Mouse (Mus musculus): ENCODE measurements around the gene Abhd14a. TPM values are rescaled to one million over a fixed set of nuclear protein-coding genes. Genes with fewer than 3 reads are reported as not detected.
"Not testable (repeated sequence)": the region's sequence is repeated elsewhere in the genome, so short reads cannot be mapped to it uniquely, and the experiment has no call there.

Gene Abhd14a
- 10 to 100 TPM; 17.5 to 20.6 (median 19.5) TPM for total RNA-seq (2022)

DNA sequence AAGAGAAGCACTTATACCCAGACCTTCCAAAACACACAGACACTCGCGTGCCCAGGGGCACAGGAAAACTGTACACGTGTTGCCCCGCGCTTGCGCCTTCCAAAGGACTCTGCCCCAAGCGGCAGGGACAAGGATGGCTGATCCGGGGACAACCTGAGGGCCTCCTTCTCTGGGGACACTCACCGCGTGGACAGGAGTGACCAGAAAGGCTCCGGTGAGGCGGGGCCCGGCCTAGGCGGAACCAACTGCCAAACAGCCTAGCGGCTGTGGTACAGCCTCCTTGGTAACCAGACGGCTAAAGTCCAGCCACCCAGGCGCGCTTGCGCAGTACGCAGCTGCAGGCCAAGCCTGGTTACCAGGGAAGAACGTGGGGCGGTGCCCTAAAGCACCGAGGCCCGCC, at the start of gene Abhd14a, which contains the start of gene Abhd14b:
TSS of gene Abhd14a (minus strand) at position 331 of the 400 bp plus-strand sequence.
TSS of gene Abhd14b (plus strand) at position 112 of the 400 bp plus-strand sequence.
- DNase-seq (ENCODE audit: low spot score): peak; percentile 95

DNA sequence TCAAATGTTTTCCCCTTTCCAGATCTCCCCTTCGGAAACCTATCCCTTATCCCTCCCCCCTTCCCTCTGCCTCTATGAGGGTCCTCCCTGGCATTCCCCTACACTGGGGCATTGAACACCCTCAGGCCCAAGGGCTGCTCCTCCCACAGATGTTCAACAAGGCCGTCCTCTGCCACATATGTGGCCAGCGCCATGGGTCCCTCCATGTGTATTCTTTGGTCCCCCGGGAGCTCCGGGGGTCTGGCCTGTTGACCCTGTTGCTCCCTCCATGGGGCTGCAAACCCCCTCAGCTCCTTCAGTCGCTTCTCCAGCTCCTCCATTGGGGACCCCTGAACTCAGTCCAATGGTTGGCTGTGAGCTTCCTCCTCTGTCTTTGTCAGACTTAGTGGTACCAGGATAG, 40.1 kb upstream of the Abhd14a start:
- DNase-seq (ENCODE audit: low spot score): not testable (repeated sequence)

DNA sequence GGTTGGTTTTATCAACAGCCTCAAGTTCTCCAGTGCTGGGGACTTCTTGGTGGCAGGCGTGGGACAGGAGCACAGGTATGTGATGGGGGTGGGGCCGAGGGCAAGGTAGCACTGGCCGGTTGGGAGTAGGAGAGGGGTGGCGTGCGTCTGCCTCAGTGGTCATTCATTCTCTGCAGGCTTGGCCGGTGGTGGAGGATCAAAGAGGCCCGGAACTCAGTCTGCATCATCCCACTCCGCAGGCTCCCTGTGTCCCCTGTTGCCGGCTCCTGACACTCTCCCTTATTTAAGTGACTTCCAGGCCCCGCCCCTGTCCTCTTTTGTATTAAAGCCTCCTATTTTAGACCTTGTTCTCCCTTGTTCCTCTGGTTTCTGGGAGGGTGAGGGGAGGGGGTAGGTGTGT, 37.6 kb upstream of the Abhd14a start:
- no peak for DNase-seq (ENCODE audit: low spot score)

DNA sequence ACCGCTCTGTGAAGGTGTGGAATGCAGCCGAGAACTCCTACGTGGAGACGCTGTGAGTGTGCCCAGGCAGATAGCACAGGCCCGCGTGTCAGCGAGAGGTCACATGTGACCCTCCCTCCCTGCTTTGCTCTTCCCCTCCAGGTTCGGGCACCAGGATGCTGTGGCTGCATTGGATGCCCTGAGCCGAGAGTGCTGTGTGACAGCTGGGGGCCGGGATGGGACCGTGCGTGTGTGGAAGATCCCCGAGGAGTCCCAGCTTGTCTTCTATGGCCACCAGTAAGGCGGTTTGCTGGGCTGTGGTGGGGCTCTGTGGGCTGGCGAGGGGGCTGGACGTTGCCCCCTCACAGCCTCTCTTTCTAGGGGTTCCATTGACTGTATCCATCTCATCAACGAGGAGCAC, 36.1 kb upstream of the Abhd14a start:
- DNase-seq (ENCODE audit: low spot score): no peak

DNA sequence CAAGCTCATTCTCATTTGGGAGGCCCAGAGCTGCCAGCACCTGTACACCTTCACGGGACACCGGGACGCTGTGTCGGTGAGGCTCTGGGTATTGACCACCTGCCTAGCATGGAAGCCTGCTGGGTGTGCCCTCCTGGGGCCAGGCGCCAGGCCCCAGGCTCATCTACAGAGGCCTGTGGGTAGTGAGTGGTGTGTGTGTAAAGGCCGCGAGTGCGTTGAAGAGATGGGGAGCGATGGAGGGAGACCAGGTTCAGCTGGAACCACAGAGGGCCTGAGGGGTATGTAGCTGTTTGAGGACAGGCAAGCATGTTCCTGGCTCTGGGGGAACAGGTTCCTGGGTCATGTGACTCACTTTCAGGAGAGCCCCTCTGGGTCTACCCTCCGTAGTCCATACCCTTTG, 35.7 kb upstream of the Abhd14a start:
- no peak for DNase-seq (ENCODE audit: low spot score)

DNA sequence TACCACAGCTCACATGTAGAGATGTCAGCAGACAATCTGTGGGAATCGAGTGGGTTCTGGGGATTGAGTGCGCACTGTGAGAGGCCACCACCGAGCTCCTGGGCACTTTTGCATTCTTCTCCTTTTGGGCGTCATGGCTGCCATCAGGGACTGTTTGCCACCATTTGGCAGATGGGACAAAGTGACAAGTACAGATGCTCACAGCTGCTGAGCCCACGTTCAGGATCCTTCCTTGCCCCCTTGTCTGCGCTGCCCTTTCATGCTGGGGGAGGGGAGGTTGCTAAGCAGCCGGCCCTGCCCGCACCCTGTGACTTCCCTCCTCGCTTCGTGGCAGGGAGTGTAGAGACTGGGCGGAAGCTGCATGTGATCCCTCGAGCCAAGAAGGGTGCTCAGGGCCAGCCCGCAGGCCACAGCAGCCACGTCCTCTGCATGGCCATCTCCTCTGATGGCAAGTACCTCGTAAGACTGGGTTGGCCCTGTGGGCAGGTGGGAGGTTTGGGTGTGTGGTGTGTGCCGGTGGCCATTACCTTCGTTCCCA, 35.2 kb upstream of the Abhd14a start:
- DNase-seq (ENCODE audit: low spot score): no peak

DNA sequence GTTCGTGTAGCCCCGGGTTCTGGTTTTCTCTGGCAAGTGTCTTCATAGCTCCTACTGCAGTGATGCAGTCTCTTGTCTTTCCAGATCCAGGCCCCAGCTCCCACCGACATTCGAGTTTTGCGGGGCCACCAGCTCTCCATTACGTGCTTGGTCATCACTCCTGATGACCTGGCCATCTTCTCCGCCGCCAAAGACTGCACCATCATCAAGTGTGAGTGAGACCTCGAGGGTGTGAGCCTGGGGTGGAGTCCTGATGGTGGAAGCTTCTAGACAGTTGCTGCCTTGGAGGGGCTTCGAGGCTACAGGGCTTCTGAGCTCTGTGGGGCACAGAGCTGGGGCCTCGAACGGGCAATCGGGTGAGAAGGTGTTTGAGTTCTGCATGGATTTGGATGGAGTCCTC, 34.2 kb upstream of the Abhd14a start:
- DNase-seq (ENCODE audit: low spot score): no peak

DNA sequence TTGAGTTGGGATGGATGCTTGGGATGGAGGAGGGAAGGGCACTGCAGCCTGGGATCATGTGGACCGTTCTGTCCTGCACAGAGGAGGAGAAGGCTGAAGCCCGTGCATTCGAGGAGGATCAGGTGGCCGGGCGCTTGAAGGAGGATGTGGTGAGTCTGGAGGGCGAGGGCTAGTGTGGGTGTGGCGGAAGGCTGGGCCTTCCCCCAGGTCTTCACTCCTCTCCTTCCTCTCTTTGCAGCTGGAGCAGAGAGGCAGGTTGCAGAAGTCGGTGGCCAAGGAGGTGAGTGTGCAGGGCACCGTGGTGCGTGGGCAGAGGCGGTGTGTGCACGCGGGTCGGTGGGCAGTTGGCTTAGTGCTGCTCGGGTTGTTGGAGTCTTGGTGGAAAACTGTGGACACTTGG, 33.6 kb upstream of the Abhd14a start:
- no peak for DNase-seq (ENCODE audit: low spot score)

DNA sequence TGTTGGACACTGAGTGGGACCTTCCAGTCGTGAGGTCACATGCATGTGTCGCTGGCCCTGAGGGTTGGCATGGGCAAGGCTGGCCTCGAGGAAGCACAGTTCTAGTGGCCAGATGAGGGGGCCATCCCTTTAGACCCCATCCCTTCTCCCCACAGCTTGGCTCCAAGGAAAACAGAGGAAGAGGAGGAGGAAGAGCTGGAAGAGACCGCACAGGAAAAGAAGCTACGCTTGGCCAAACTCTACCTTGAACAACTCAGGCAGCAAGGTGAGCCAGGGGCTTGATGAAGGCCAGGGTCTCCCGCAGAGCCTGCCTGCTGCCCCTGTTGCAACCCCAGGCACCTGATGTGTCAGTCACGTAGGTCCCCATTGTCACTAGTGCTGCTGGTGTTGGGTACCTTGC, 33.1 kb upstream of the Abhd14a start:
- DNase-seq (ENCODE audit: low spot score): no peak

DNA sequence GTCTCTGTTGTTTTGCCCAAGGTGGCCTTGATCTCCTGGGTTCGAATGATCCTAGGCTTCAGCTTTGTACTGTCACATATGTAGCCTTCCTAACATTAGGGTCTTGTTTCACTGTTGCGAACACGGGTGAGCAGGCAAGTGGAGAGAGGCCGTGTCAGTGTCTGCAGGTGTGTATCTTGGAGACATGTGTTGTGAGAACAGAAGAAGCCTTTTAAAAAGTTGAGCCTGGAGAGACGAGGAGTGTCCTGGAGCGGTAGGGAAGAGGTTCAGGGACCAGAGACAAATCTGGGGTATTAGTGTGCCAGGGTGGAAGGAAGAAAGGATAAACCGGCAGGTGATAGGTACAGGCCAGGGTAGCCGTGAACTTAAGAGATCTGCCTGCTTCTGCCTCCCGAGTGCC, 30.6 kb upstream of the Abhd14a start:
- DNase-seq (ENCODE audit: low spot score): no peak

DNA sequence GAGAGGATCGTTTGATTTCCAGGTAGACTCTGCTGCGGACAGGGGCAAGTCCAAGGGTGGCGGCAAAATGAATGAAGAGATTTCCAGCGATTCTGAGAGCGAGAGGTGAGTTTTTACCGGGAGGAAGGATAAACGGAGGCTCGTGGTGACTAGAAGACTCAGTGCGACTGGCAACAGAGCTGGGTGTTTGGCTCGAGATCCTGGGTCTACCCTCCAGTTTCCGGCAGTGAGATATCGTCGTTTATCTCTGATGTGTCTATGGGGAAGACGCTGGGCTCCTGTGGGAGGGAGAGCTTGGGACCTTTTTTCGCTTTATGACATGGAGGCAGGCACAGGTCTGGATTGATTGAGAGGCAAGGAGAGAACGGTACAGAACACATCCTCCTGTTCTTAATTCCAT, 30.2 kb upstream of the Abhd14a start:
- no peak for DNase-seq (ENCODE audit: low spot score)

DNA sequence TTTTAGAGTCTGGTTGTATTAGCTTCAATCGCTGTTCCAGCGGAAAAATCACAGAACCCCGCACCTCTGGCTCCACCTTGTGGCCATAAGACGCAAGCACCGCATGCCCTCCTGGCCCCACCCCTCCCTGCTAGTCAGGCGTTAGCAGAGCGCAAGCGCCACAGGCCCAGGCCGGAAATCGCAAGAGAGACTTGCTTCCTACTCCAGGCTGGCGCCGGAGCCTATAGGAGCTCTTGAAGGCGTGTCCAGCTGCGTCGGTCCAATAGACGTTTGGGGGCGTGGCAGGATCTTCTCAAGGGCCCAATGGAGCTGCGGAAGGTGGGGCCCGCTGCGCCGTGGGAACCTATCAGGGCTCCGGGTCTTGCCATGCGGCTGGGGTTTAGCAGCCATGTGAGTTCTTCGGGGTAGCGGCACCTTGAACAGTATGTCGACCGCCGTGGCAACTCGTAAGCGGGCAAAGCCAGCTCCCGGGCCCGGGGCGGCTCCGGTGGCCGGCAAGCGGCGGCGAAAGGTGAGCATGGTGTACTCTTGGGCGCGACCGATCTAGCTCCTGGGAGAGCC, 29.5 kb upstream of the Abhd14a start, which contains the start of gene Parp3:
TSS of gene Parp3 (minus strand) at position 26 of the 561 bp plus-strand sequence.
- peak; percentile 100 for DNase-seq (ENCODE audit: low spot score)

DNA sequence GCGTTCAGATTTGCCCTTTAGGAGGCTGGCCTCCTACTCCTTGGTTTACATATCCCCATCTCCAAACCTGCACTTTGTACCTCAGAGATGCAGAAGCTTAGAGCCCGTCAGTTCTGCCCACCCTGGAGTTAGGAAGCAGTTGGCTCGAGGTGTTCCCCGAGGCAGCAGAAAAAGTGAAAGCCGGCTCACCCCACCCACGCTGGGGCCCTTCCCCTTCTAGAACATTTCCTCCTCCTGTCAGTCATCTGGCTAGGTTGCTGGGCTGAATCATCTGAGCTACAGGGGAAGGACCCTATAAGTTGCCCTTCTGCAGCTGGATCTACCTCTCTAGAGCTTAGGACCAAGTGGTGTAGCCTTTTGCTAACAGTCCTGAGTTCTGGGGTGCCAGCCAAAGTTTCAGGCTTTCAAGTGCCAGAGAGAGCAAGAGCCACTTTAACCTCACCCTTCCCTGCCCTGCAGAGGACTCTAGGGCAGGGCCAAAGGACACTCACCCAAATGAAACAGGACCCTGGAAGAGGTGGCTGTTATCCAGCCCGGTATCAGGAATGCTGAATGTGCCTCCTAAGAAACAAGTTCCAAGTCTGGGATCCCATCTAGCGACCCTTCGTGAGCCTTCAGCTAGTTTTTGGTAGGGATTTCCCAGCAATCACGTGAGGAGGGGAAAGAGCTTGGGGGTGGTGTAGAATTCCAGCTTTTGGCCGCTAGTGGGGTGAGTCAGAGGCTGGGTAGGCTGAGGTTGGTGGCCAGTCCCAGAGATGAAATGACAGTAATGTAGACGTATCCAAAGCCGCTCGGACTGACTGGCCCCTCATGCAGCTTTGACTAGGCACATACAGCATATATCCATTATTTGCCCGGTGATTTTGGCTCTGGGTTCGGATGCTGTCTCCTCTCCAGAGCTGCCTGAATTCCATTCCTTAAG, 28.8 kb upstream of the Abhd14a start:
- peak; percentile 81 for DNase-seq (ENCODE audit: low spot score)

DNA sequence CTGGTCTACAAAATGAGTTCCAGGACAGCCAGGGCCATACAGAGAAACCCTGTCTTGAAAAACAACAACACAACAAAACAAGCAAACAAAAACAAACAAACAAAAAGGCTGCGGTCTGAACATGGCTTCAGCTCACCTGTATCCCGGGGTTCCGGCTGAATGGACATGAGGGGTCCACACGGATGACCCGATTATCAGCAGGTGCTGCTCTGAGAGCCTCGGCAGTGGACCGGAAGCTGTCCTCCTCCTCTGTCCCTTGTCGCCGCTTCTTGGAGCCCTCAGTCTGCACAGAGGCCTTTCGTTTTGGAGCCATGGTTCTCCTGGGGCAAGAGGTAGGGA, 28.2 kb upstream of the Abhd14a start, which contains the start of gene Rrp9:
TSS of gene Rrp9 (plus strand) at position 301 of the 339 bp plus-strand sequence.
- DNase-seq (ENCODE audit: low spot score): no peak

DNA sequence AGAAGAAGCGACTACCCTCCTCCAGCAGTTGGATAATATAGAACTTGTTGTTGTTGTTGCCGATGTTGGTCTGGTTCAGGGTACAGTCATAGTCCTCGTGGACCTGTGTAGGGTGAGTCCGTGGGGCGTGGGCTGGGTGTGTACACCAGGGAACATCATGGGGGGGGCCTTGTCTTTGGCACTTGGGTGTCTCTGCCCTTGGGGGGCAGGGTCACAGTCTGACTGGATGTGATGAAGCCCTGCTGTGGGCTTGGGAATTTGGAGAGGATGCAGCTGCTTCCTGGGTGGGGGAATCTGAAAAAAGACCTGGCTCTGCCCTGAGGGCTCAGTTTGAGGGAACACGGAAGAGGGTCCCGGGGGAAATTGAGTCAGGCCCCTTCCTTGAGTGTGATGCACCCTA, 27.6 kb upstream of the Abhd14a start:
- no peak for DNase-seq (ENCODE audit: low spot score)

DNA sequence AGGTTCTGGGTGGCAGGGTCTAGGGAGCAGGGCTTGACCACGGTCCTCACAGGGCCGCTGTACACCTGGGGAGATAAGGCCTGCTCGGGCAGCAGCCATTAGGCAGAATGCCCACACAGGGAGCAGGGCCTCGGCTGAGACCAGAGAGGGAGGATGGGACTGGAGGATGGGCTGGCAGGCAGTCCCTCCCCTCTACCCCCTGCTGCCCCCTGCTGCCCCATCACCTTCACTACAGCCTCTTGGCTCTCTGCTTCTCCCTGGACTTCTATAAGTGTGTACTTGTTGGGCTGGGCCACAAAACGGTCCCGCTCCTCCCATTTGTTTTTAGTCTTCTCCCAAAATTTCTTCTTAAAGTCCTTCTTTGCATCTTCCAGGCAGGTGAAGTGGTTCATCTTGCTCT, 27.0 kb upstream of the Abhd14a start:
- DNase-seq (ENCODE audit: low spot score): no peak

DNA sequence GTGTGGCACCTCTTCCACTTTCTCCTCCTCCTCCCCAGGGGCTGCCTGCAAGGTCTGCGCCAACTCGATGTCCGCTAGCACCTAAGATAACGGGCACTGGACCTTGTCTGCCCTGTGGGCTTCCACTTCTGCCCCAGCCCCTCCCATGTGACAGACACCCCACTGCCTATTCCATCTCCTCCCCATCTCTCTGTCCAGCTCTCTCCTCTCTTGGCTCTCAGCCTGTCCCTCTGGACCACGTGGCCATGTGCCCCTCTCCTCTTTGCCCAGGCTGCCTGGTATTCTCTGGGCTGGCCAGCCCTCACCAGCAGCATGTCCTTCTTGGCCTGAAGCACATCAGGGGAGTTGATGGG, 26.3 kb upstream of the Abhd14a start:
- DNase-seq (ENCODE audit: low spot score): no peak

DNA sequence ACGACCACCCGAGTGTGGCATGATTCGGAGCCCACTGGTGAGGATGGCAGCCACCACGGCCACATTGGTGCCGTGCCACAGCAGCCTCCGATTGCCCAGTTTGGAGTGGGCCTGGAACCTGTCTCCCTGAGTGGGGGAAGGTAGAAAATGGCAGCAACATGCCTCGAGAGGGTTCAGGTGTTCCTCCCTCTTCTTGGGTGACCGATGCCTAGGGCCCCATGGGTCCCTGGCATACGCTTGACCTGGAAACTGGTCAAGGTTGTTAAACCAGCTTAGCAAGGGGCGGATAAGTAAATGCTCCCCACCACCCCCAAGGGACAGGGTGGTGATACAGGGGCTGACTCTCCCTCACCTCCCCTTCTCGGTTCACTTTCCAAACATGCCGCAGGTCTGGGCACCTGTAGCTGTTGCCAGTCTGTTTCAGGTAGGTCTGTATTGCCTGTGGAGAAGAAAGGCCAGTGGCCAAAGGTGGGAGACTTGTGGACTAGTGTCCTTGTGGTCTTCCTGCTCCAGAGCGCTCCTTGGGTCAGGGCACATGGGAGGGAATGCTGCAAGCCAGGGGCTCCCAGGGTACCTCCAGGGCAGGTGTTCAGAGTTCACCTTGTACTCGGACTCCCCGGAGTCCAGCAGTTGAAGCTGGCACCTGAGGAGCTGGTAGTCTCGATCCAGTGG, 25.7 kb upstream of the Abhd14a start:
- DNase-seq (ENCODE audit: low spot score): no peak

DNA sequence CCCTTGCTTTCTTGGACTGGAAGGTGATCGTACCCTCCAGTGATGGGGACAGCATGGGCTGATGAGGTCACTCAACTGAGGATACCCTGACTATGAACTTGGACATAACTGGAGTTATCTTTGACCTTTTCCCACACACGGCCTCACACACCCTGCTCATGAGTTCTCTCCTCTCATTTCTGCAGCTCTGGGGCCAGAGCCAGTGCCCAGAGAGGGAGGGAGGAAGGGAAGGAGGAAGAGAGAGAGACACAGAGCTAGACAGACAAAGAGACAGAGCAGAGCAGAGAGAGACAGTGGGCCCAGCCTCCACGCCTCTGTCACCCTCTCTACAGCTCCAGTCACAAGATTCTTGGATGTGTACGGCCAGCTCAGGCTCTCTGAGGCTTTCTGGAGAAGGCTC, 24.8 kb upstream of the Abhd14a start:
- DNase-seq (ENCODE audit: low spot score): no peak

DNA sequence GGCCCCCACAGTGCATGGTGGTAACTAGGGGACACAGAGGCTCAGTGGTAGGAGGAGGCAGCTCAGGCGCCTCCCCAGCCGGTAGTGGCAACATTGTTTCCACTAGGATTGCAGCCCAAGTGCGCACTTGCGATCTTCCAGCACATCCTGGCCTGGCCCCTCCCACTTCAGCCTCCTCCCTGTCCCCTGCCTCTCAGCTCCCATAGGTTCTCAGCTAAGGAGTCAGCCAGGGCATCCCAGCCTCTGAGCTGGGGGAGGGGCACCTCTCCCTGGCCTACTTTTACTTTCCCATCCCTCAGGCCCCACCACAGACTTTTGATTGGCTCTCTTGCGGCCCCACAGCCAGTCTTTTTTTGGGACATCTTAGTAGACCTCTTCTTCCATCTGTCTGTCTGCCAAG, 24.4 kb upstream of the Abhd14a start:
- peak; percentile 76 for DNase-seq (ENCODE audit: low spot score)

DNA sequence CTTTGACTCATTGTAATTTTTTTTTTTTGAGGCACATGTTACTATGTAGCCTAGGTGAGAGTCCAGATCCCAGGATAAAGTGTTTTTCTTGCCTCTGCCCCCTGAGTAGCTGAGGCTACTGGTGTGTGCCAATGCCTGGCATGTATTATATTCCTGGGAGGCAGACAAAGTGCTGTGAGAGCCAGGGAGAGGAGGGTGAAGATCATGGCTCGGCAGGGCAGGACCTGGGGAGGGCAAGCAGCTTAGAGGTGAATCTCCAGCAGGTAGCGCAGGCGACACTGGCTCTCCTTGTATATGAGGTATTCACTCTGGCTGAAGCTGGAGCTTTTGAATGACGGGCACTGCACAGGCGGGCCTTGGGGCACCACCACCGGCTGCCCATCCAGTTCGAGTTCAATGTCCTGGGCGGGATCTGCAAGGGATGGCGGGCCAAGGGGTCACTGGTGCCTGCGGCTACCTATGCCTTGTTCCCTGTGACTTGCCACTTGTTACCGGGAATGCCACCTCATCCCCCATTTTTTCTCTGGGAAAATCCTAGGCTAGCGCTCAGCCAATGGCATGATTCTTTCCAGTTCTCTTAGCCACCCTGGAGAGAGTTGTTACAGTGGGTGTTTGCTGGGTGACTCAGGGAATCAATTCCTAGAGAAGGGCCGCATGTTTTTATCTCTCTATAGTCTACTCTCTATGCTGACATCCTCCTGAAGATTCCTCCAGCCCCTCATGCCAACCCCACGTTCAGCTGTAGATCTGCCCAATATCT, 23.7 kb upstream of the Abhd14a start:
- no peak for DNase-seq (ENCODE audit: low spot score)

DNA sequence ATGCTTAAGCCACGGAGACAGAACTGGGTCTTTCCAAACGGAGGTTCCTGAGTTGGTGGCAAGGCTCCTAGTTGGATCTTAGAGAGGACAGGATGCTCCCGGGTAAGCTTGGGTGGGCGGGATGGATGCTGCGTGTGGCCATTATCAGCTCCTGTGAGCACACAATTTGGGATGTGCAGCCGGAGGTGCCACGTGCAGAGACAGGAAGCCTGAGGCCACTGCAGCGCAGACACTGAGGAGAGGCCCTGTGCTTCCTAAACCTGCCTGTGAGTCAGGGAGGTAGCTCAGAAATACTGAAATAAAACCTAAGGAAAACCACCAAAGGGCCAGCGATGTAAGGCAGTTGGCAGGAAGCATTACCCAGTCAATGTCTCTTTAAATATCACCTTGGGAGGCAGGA, 22.3 kb upstream of the Abhd14a start:
- DNase-seq (ENCODE audit: low spot score): no peak

Measured in heart, adult 8-10 months (tissue).